Mouse (Mus musculus): Measurements from ENCODE around the gene Parvb. TPM values are rescaled to one million over a fixed set of nuclear protein-coding genes. Genes with fewer than 3 reads are reported as not detected.

Gene Parvb
- total and polyA plus RNA-seq, 3 experiments, result 4.8 to 58.0 TPM; not detected in 1

DNA sequence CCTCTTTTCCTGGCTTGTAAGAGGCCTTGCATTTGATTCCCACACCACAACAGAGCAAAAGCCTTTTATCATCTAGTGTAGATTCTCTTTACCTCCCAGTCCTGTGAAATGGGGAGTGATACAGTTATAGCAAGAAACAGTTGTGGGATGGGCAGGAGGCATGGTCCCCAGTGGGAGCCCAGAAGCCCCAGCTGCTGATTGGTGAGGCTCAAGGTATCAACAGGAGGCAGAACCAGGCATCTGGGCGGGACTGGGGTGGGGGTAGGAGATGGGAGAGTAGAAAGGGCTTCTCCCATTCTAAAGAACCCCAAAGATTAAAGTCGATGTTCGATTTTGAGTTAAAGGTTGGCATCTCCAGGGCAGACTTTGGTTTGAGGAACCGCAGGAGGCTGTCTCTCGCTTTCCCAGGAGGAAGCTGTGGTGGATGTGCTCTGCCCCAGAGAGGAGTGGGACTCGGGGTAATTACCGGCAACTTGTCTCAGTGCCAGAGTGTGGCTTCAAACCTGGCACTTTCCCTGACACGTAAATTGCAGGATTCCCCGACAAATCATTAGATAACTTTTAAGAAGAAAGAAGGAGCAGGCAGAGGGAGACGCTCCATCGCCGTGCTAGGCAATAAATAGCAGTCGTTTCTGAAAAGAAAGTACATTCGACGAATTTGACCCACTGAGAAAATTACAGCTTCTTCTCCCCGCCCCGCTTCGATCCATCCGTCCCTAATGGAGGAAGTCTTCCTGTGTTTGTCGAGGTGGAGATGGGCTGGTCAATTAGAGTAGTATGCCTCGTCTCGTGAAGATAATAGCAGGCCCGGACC, 13.7 kb upstream of the Parvb start:
- H3K4me3 ChIP-seq (ENCODE audit: control insufficient read depth in 1 of 2, insufficient read depth in 1 of 2, low read depth in 2 of 2, low read length in 2 of 2), result no peak overlapping the region

DNA sequence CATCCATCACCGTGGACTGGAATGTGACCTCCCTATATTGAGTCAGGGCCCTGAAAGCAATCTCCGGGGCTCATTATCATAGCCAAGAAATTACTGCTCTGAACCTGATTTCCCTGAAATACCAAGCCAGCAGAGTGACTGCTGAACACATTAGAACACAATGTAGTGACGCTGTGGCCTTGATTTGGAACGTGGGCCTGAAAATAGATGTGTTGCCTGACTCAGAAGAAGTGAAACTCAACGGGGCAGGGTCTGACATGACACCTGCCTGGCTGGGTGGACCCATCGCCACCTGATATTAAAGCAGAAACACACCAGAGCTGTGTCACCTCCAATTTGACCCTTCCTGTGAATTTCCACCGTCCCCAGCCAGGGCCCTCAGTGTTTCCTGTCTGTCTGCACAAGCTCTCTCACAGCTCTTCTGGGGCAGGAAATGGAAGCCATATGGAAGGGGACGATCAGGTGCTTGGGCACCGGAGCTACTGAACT, 13.0 kb upstream of the Parvb start:
- Histone ChIP-seq H3K79me2 (ENCODE audit: control insufficient read depth, insufficient read depth, low read length, poor library complexity) (no peaks in the 10 kb centered on the region), H3K4me3 (ENCODE audit: control insufficient read depth in 1 of 2, insufficient read depth in 1 of 2, low read depth in 2 of 2, low read length in 2 of 2) (no peak overlapping the region), H3K4me1 (ENCODE audit: control insufficient read depth in 1 of 2, insufficient read depth in 2 of 2, low read length in 2 of 2) (peaks cover 4 to 8% of the 10 kb centered on the region in 2 experiments; a peak in 3 of 4 replicates), H3K36me3 (ENCODE audit: control insufficient read depth in 1 of 2, insufficient read depth in 2 of 2, low read length in 2 of 2) (peaks cover 0 to 10% of the 10 kb centered on the region in 2 experiments; a peak in 1 of 4 replicates), H3K27ac (ENCODE audit: control insufficient read depth, low read depth, low read length) (no peak overlapping the region), H3K27me3 (ENCODE audit: control insufficient read depth in 1 of 2, insufficient read depth in 2 of 2, low read length in 2 of 2) (no peaks in the 10 kb centered on the region), H3K9ac (ENCODE audit: control insufficient read depth, low read depth, low read length, poor library complexity, severe bottlenecking) (no peak overlapping the region), H3K9me3 (replicated peaks; ENCODE audit: insufficient read depth, low read length) (no peaks in the 10 kb centered on the region)
- TF ChIP-seq MYC (IDR thresholded peaks at IDR 0.05; ENCODE audit: low read depth, low read length) (no peak), POLR2A (IDR thresholded peaks at IDR 0.05; ENCODE audit: control insufficient read depth in 1 of 2, insufficient read depth in 1 of 2, low read depth in 1 of 2, low read length in 2 of 2, poor library complexity in 1 of 2) (no peak), POLR2AphosphoS5 (IDR thresholded peaks at IDR 0.05; ENCODE audit: borderline replicate concordance, low read depth, low read length) (no peak), SIN3A (IDR thresholded peaks at IDR 0.05; ENCODE audit: low read length) (no peak), TCF12 (IDR thresholded peaks at IDR 0.05; ENCODE audit: low read depth, low read length) (no peak)
- DNase-seq (ENCODE audit: low read depth, low spot score), result no peak

More for the DNA sequence above, 13.7 kb upstream of the Parvb start:
- Histone ChIP-seq H3K36me3 (ENCODE audit: control insufficient read depth in 1 of 2, insufficient read depth in 2 of 2, low read length in 2 of 2) (peaks cover 0 to 10% of the 10 kb centered on the region in 2 experiments; a peak in 1 of 4 replicates), H3K79me2 (ENCODE audit: control insufficient read depth, insufficient read depth, low read length, poor library complexity) (no peaks in the 10 kb centered on the region), H3K27me3 (ENCODE audit: control insufficient read depth in 1 of 2, insufficient read depth in 2 of 2, low read length in 2 of 2) (no peaks in the 10 kb centered on the region), H3K9ac (ENCODE audit: control insufficient read depth, low read depth, low read length, poor library complexity, severe bottlenecking) (no peak overlapping the region), H3K27ac (ENCODE audit: control insufficient read depth, low read depth, low read length) (no peak overlapping the region), H3K9me3 (replicated peaks; ENCODE audit: insufficient read depth, low read length) (no peaks in the 10 kb centered on the region), H3K4me1 (ENCODE audit: control insufficient read depth in 1 of 2, insufficient read depth in 2 of 2, low read length in 2 of 2) (peaks cover 4 to 8% of the 10 kb centered on the region in 2 experiments; a peak in 3 of 4 replicates)
- TF ChIP-seq POLR2AphosphoS2 (IDR thresholded peaks at IDR 0.05; ENCODE audit: low read length) (peak; percentile 24; the same call in 1 of the 2 replicates), EP300 (IDR thresholded peaks at IDR 0.05; ENCODE audit: low read depth in 1 of 2, low read length in 2 of 2) (peak in 1 of 2 experiments; percentile 45; a peak in 2 of 4 replicates), JUND (IDR thresholded peaks at IDR 0.05; ENCODE audit: low read depth, low read length) (no peak)
- peak; percentile 52 for DNase-seq (ENCODE audit: low read depth, low spot score)

DNA sequence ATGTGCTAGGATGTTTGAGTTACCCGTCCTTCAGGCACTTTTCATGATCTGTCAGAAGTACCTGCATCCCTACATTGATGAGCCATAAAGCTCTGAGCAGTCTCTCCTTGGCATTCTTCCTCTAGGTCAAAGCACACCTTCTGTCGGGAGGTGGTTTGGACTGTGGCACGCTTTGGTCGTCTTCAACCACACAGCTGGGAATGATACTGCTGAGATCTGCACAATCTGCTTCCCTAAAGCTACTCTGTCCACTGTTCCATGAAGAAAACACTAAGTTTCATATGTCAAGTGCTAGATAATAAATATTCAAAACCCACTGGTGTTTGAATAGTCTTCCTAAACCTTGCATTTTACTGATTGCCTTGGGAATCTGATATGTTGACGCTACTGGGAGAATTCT, 10.3 kb upstream of the Parvb start:
- Histone ChIP-seq H3K9ac (ENCODE audit: control insufficient read depth, low read depth, low read length, poor library complexity, severe bottlenecking) (no peak overlapping the region), H3K27ac (ENCODE audit: control insufficient read depth, low read depth, low read length) (no peak overlapping the region), H3K9me3 (replicated peaks; ENCODE audit: insufficient read depth, low read length) (no peaks in the 10 kb centered on the region), H3K79me2 (ENCODE audit: control insufficient read depth, insufficient read depth, low read length, poor library complexity) (no peaks in the 10 kb centered on the region), H3K36me3 (ENCODE audit: control insufficient read depth in 1 of 2, insufficient read depth in 2 of 2, low read length in 2 of 2) (peaks cover 0 to 10% of the 10 kb centered on the region in 2 experiments; a peak in 1 of 4 replicates), H3K4me3 (ENCODE audit: control insufficient read depth in 1 of 2, insufficient read depth in 1 of 2, low read depth in 2 of 2, low read length in 2 of 2) (no peak overlapping the region), H3K4me1 (ENCODE audit: control insufficient read depth in 1 of 2, insufficient read depth in 2 of 2, low read length in 2 of 2) (peaks cover 4 to 8% of the 10 kb centered on the region in 2 experiments; a peak in 3 of 4 replicates), H3K27me3 (ENCODE audit: control insufficient read depth in 1 of 2, insufficient read depth in 2 of 2, low read length in 2 of 2) (no peaks in the 10 kb centered on the region)
- no peak for DNase-seq (ENCODE audit: low read depth, low spot score)
- TF ChIP-seq ETS1 (IDR thresholded peaks at IDR 0.05; ENCODE audit: low read depth, low read length) (no peak), USF1 (IDR thresholded peaks at IDR 0.05; ENCODE audit: low read depth, low read length) (no peak), EP300 (IDR thresholded peaks at IDR 0.05; ENCODE audit: low read depth in 1 of 2, low read length in 2 of 2) (no peak), POLR2AphosphoS5 (IDR thresholded peaks at IDR 0.05; ENCODE audit: borderline replicate concordance, low read depth, low read length) (no peak), MAX (IDR thresholded peaks at IDR 0.05; ENCODE audit: low read length) (no peak), POLR2A (IDR thresholded peaks at IDR 0.05; ENCODE audit: control insufficient read depth in 1 of 2, insufficient read depth in 1 of 2, low read depth in 1 of 2, low read length in 2 of 2, poor library complexity in 1 of 2) (no peak), NRF1 (IDR thresholded peaks at IDR 0.05; ENCODE audit: insufficient read depth, low read depth, low read length, poor library complexity, severe bottlenecking) (no peak), GABPA (IDR thresholded peaks at IDR 0.05; ENCODE audit: low read depth, low read length) (no peak), SMC3 (IDR thresholded peaks at IDR 0.05; ENCODE audit: low read depth, low read length) (no peak), TBP (IDR thresholded peaks at IDR 0.05; ENCODE audit: low read depth, low read length) (no peak), MAFK (IDR thresholded peaks at IDR 0.05; ENCODE audit: borderline replicate concordance, low read depth, low read length) (no peak), RAD21 (IDR thresholded peaks at IDR 0.05; ENCODE audit: low read depth, low read length) (no peak), RCOR1 (IDR thresholded peaks at IDR 0.05; ENCODE audit: low read depth, low read length) (no peak)

Measured in MEL (cell line).